Mouse (Mus musculus): Measurements from ENCODE around the gene Fancc. TPM values are rescaled to one million over a fixed set of nuclear protein-coding genes. Genes with fewer than 3 reads are reported as not detected.
A peak's percentile ranks its signal among the peaks of the same experiment; 100 is the strongest.

Gene Fancc
- total and polyA plus RNA-seq, 2 experiments from 2014 or later, result 8.5 to 39.5 TPM

GRCm38 (mm10) chr13:63513374-63514098 lies 16.5 kb upstream of the Fancc start:
- Histone ChIP-seq H3K27ac (ENCODE audit: low read depth) (no peak overlapping the region), H3K4me2 (ENCODE audit: low read depth, low read length) (no peak overlapping the region), H3K4me3 (ENCODE audit: low read depth, low read length) (no peak overlapping the region), H3K27me3 (ENCODE audit: control insufficient read depth, insufficient read depth, low read length) (no peaks in the 10 kb centered on the region), H3K9me3 (replicated peaks; ENCODE audit: control insufficient read depth, low read length) (no peaks in the 10 kb centered on the region), H3K36me3 (replicated peaks; ENCODE audit: control insufficient read depth, insufficient read depth, low read length) (peaks cover 95% of the 10 kb centered on the region), H3K4me1 (ENCODE audit: control insufficient read depth, insufficient read depth) (no peaks in the 10 kb centered on the region), H3K9ac (replicated peaks; ENCODE audit: low read depth, low read length) (no peak overlapping the region)
- DNase-seq (ENCODE audit: low spot score), result no peak
- 83% methylated on average over 26 of the region's 26 CpGs for WGBS
- no peak for TF ChIP-seq EP300 (IDR thresholded peaks at IDR 0.05; ENCODE audit: low read depth)
- TF ChIP-seq CTCF (IDR thresholded peaks at IDR 0.05; ENCODE audit: low read depth), result no peak
- ATAC-seq (ENCODE audit: insufficient read depth, low read depth), result no peak

DNA sequence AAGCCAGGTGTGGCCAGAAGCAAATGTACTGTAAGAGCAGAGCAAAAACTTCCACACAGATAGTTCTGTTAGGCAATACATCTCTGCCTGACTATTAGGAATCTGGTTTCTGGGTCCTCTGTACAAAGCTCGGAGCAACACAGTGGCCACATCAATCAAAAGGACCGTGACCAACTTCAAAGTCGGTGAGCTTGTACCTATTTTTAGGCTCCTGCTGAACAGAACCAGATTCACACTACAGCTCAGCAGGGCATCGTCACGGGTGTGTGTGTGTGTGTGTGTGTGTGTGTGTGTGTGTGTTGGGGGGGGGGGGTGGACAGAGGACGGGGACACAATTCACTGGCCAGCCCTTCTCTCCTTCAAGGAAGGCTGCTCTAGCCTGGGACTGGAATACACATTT lies 15.3 kb upstream of the Fancc start:
- WGBS, result 26% methylated on average over 6 of the region's 6 CpGs
- Histone ChIP-seq H3K27me3 (ENCODE audit: control insufficient read depth, insufficient read depth, low read length) (no peaks in the 10 kb centered on the region), H3K27ac (ENCODE audit: low read depth) (no peak overlapping the region), H3K9me3 (replicated peaks; ENCODE audit: control insufficient read depth, low read length) (0 out of 2 replicates have a peak, but pooled peaks cover 4% of the 10 kb centered on the region), H3K4me3 (ENCODE audit: low read depth, low read length) (no peak overlapping the region), H3K9ac (replicated peaks; ENCODE audit: low read depth, low read length) (no peak overlapping the region), H3K36me3 (replicated peaks; ENCODE audit: control insufficient read depth, insufficient read depth, low read length) (peaks cover 91% of the 10 kb centered on the region), H3K4me1 (ENCODE audit: control insufficient read depth, insufficient read depth) (no peaks in the 10 kb centered on the region), H3K4me2 (ENCODE audit: low read depth, low read length) (no peak overlapping the region)
- no peak for TF ChIP-seq CTCF (IDR thresholded peaks at IDR 0.05; ENCODE audit: low read depth)
- TF ChIP-seq EP300 (IDR thresholded peaks at IDR 0.05; ENCODE audit: low read depth), result no peak
- peak; percentile 49; the same call in 1 of the 2 replicates for ATAC-seq (ENCODE audit: insufficient read depth, low read depth)
- no peak for DNase-seq (ENCODE audit: low spot score)

DNA sequence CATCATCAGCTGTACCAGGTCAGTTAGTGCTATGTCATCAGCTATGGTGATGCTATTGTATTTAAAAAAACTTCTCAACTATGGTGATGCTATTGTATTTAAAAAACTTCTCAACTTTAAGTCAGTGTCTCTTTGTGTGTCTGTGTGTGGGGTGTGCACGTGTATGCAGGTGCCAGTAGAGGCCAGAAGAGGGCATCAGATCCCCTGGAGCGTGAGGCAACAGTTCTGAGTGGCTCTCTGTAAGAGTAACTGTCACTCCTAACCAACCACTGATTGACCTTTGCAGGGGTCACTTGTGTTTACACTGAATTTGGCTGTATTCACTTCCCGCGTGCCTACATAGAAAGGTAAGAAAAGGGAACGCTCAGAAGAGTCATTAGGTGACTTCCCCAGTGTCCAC lies 10.7 kb upstream of the Fancc start:
- Histone ChIP-seq H3K4me1 (ENCODE audit: control insufficient read depth, insufficient read depth) (no peaks in the 10 kb centered on the region), H3K36me3 (replicated peaks; ENCODE audit: control insufficient read depth, insufficient read depth, low read length) (peaks cover 46% of the 10 kb centered on the region), H3K9ac (replicated peaks; ENCODE audit: low read depth, low read length) (no peak overlapping the region), H3K27ac (ENCODE audit: low read depth) (no peak overlapping the region), H3K4me2 (ENCODE audit: low read depth, low read length) (no peak overlapping the region), H3K9me3 (replicated peaks; ENCODE audit: control insufficient read depth, low read length) (0 out of 2 replicates have a peak, but pooled peaks cover 4% of the 10 kb centered on the region), H3K4me3 (ENCODE audit: low read depth, low read length) (no peak overlapping the region), H3K27me3 (ENCODE audit: control insufficient read depth, insufficient read depth, low read length) (no peaks in the 10 kb centered on the region)
- WGBS, result 91% methylated on average over 5 of the region's 5 CpGs
- TF ChIP-seq EP300 (IDR thresholded peaks at IDR 0.05; ENCODE audit: low read depth) (no peak), CTCF (IDR thresholded peaks at IDR 0.05; ENCODE audit: low read depth) (no peak)
- no peak for ATAC-seq (ENCODE audit: insufficient read depth, low read depth)
- no peak for DNase-seq (ENCODE audit: low spot score)

DNA sequence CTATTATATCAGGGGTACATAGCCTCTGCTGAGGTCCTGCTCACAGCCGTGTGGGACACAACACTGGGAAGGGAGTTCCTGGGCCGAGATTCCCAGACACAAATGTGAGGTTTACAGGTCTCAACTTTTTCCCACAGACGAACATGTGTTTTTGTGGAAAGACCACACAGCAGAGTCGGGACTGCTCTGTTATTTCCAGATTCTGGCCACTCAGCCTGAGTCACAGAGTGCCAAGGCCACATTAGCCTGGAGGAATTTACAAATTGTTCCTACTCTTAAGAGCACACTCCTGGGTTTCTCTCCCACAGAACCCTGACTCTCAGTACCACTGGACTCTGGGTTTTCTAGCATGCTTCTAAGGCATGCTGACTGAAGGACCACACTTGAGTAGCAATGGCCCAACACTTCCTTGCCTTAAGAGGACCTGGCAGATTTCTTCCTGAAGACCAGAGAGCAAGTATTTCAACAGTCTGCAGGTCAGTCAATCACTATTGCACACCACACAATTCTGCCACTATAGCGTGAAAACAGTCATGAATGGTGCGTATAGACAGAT lies 10.0 kb upstream of the Fancc start:
- ATAC-seq (ENCODE audit: insufficient read depth, low read depth) (no peak), DNase-seq (ENCODE audit: low spot score) (no peak)
- peaks cover 39% of the 10 kb centered on the region for H3K36me3 ChIP-seq (replicated peaks; ENCODE audit: control insufficient read depth, insufficient read depth, low read length)
- no peaks in the 10 kb centered on the region for H3K4me1 ChIP-seq (ENCODE audit: control insufficient read depth, insufficient read depth)
- H3K4me3 ChIP-seq (ENCODE audit: low read depth, low read length), result no peak overlapping the region
- no peak overlapping the region for H3K9ac ChIP-seq (replicated peaks; ENCODE audit: low read depth, low read length)
- 0 out of 2 replicates have a peak, but pooled peaks cover 4% of the 10 kb centered on the region for H3K9me3 ChIP-seq (replicated peaks; ENCODE audit: control insufficient read depth, low read length)
- 88% methylated on average over 6 of the region's 6 CpGs for WGBS
- H3K27me3 ChIP-seq (ENCODE audit: control insufficient read depth, insufficient read depth, low read length), result no peaks in the 10 kb centered on the region
- no peak for TF ChIP-seq EP300 (IDR thresholded peaks at IDR 0.05; ENCODE audit: low read depth)
- no peak for TF ChIP-seq CTCF (IDR thresholded peaks at IDR 0.05; ENCODE audit: low read depth)
- no peak overlapping the region for H3K4me2 ChIP-seq (ENCODE audit: low read depth, low read length)
- no peak overlapping the region for H3K27ac ChIP-seq (ENCODE audit: low read depth)

- ATAC-seq (ENCODE audit: insufficient read depth, low read depth), result no peak
Observed at GRCm38 (mm10) chr13:63506364-63506763, 9.3 kb upstream of the Fancc start.

More at GRCm38 (mm10) chr13:63506364-63506763, 9.3 kb upstream of the Fancc start:
- no peak overlapping the region for H3K4me2 ChIP-seq (ENCODE audit: low read depth, low read length)
- 53% methylated on average over 1 of the region's 1 CpGs for WGBS
- DNase-seq (ENCODE audit: low spot score), result no peak
- no peak overlapping the region for H3K27ac ChIP-seq (ENCODE audit: low read depth)
- TF ChIP-seq EP300 (IDR thresholded peaks at IDR 0.05; ENCODE audit: low read depth) (no peak), CTCF (IDR thresholded peaks at IDR 0.05; ENCODE audit: low read depth) (no peak)
- no peak overlapping the region for H3K9ac ChIP-seq (replicated peaks; ENCODE audit: low read depth, low read length)
- H3K4me3 ChIP-seq (ENCODE audit: low read depth, low read length), result no peak overlapping the region
- H3K27me3 ChIP-seq (ENCODE audit: control insufficient read depth, insufficient read depth, low read length), result no peaks in the 10 kb centered on the region
- 0 out of 2 replicates have a peak, but pooled peaks cover 4% of the 10 kb centered on the region for H3K9me3 ChIP-seq (replicated peaks; ENCODE audit: control insufficient read depth, low read length)
- H3K4me1 ChIP-seq (ENCODE audit: control insufficient read depth, insufficient read depth), result no peaks in the 10 kb centered on the region
- H3K36me3 ChIP-seq (replicated peaks; ENCODE audit: control insufficient read depth, insufficient read depth, low read length), result peaks cover 31% of the 10 kb centered on the region
